Mouse (Mus musculus): ENCODE data around the gene Haspin. TPM values are rescaled to one million over a fixed set of nuclear protein-coding genes. Genes with fewer than 3 reads are reported as not detected.

Gene Haspin
- polyA plus RNA-seq, 1 experiment from 2014 or later = 23.2 TPM

DNA sequence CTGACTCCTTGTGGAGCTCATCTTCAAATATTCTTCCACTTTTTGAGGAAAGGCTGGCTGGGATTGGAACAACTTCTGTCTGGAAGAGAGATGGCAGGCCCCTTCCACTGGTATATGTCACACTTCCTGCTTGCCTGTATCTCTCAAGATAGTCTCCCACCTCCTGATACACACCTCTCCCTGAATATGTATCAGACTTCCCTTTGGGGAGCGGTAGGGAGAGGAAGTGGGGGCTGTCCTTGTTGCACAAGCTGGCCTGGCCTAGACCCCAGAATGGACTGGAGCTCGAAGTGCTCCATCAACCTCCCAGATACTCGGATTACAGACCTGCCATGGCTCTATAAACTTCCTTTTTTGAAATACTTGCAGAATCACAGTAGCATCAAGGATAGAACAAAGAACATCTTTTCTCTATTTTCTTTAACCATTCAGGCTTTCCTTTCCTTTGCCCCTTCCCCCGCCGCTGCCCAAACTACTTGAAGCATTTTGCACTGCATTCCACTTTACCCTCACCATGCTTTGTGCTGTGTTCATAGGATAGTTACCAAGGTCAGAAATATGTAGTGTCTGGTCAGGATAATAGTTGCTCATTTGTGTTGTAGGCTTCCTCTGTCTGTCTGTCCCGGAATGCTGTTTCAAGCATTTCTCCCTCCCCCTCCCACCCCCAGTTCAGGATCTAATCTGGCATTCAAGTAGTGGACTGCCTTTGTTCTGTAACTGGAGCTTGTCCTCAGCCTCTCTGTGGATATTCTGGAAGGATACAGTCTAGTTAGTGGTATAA lies 50.2 kb downstream of the Haspin start:
- H3K9me3 ChIP-seq (ENCODE audit: low read depth, low read length) = no peaks in the 10 kb centered on the region
- H3K27me3 ChIP-seq (ENCODE audit: insufficient read depth, low read length) = no peaks in the 10 kb centered on the region
- H3K36me3 ChIP-seq (ENCODE audit: insufficient read depth) = peaks cover 8% of the 10 kb centered on the region; the same call in 1 of the 2 replicates
- H3K4me2 ChIP-seq = no peak overlapping the region
- 48% methylated on average over 6 of the region's 6 CpGs for WGBS
- no peak overlapping the region for H3K4me3 ChIP-seq (ENCODE audit: low read depth, low read length)
- DNase-seq (no peak), ATAC-seq (ENCODE audit: insufficient read depth) (no peak)
- H3K4me1 ChIP-seq (ENCODE audit: insufficient read depth) = no peaks in the 10 kb centered on the region
- no peak overlapping the region for H3K27ac ChIP-seq (ENCODE audit: low read depth)
- H3K9ac ChIP-seq = no peak overlapping the region
- TF ChIP-seq CTCF (IDR thresholded peaks at IDR 0.05; ENCODE audit: low read depth) = no peak

Other genes starting within 250 kb of the Haspin start
- gene Atp2a3, start 177.1 kb downstream of the Haspin start, polyA plus RNA-seq (2014; fragmentation: Nextera tagmentation; extraction: Ambion mirVana) = 7.4 and 7.6 TPM in 2 replicates
- gene P2rx1, start 139.2 kb downstream of the Haspin start, polyA plus RNA-seq (2014; fragmentation: Nextera tagmentation; extraction: Ambion mirVana) = 1.9 and 2.1 TPM in 2 replicates
- gene Camkk1, start 119.3 kb downstream of the Haspin start, polyA plus RNA-seq (2014; fragmentation: Nextera tagmentation; extraction: Ambion mirVana) = 3.2 and 3.5 TPM in 2 replicates
- gene Ncbp3, start 90.5 kb downstream of the Haspin start, polyA plus RNA-seq (2014; fragmentation: Nextera tagmentation; extraction: Ambion mirVana) = 12.3 and 13.2 TPM in 2 replicates
- gene Itgae, start 47.7 kb downstream of the Haspin start, polyA plus RNA-seq (2014; fragmentation: Nextera tagmentation; extraction: Ambion mirVana) = 0.38 and 0.55 TPM in 2 replicates
- gene P2rx5, start 22.1 kb upstream of the Haspin start, polyA plus RNA-seq (2014; fragmentation: Nextera tagmentation; extraction: Ambion mirVana) = 0.15 and 0.21 TPM in 2 replicates
- gene Emc6, start 38.7 kb upstream of the Haspin start, polyA plus RNA-seq (2014; fragmentation: Nextera tagmentation; extraction: Ambion mirVana) = 118 and 135 TPM in 2 replicates
- 252 and 263 TPM in 2 replicates for gene Tax1bp3, start 38.8 kb upstream of the Haspin start, polyA plus RNA-seq (2014; fragmentation: Nextera tagmentation; extraction: Ambion mirVana)
- gene Ctns, start 60.7 kb upstream of the Haspin start, polyA plus RNA-seq (2014; fragmentation: Nextera tagmentation; extraction: Ambion mirVana) = 11.4 and 12.7 TPM in 2 replicates
- 0.93 and 1.3 TPM in 2 replicates for gene Shpk, start 61.2 kb upstream of the Haspin start, polyA plus RNA-seq (2014; fragmentation: Nextera tagmentation; extraction: Ambion mirVana)
- not detected in 2 replicates for gene Trpv1, start 96.0 kb upstream of the Haspin start, polyA plus RNA-seq (2014; fragmentation: Nextera tagmentation; extraction: Ambion mirVana)
- gene Trpv3, start 129.1 kb upstream of the Haspin start, polyA plus RNA-seq (2014; fragmentation: Nextera tagmentation; extraction: Ambion mirVana) = 0.09 and 0.18 TPM in 2 replicates
- 0.50 and 0.70 TPM in 2 replicates for gene Aspa, start 191.3 kb upstream of the Haspin start, polyA plus RNA-seq (2014; fragmentation: Nextera tagmentation; extraction: Ambion mirVana)
- gene Gm49340, start 191.4 kb upstream of the Haspin start, polyA plus RNA-seq (2014; fragmentation: Nextera tagmentation; extraction: Ambion mirVana) = not detected in 2 replicates
- not detected in 2 replicates for gene Spata22, start 191.4 kb upstream of the Haspin start, polyA plus RNA-seq (2014; fragmentation: Nextera tagmentation; extraction: Ambion mirVana)
- not detected in 2 replicates for gene Olfr20, start 212.5 kb upstream of the Haspin start, polyA plus RNA-seq (2014; fragmentation: Nextera tagmentation; extraction: Ambion mirVana)
- not detected in 2 replicates for gene Olfr376, start 233.0 kb upstream of the Haspin start, polyA plus RNA-seq (2014; fragmentation: Nextera tagmentation; extraction: Ambion mirVana)